Mouse (Mus musculus) kidney, embryonic 14.5 days (tissue): ENCODE results near the gene Mup19. TPM values are rescaled to one million over a fixed set of nuclear protein-coding genes. Genes with fewer than 3 reads are reported as not detected.
"Not testable (repeated sequence)": the region's sequence is repeated elsewhere in the genome, so short reads cannot be mapped to it uniquely, and the experiment has no call there.

Source experiments
- ATAC-seq: fragments of 200-750 bp; cut with Nextera tagmentation; 2 replicates; pipeline ENCODE4 v1.8.0; 2017; ENCODE audit warnings: moderate number of reproducible peaks, mild to moderate bottlenecking, moderate TSS enrichment, moderate library complexity; ENCODE audit not compliant: low FRiP score, low TSS enrichment
- H3K27ac ChIP-seq: fragments of 300-500 bp; sonication (generic); 2 replicates; pipeline ENCODE4 v1.5.1; 2014; ENCODE audit warnings: low read depth, mild to moderate bottlenecking, low read length, moderate library complexity, mixed read lengths
- H3K27me3 ChIP-seq: fragments of 300-500 bp; sonication (generic); 2 replicates; pipeline ENCODE4 v1.6.1; 2014; ENCODE audit warnings: mild to moderate bottlenecking, low read length; ENCODE audit not compliant: control insufficient read depth, insufficient read depth
- H3K36me3 ChIP-seq: fragments of 300-500 bp; sonication (generic); 2 replicates; pipeline ENCODE4 v1.6.1; 2014; ENCODE audit warnings: low read length, mixed read lengths; ENCODE audit not compliant: control insufficient read depth, insufficient read depth
- H3K4me1 ChIP-seq: fragments of 300-500 bp; sonication (generic); 2 replicates; pipeline ENCODE4 v1.6.1; 2014; ENCODE audit warnings: low read length, mixed read lengths; ENCODE audit not compliant: control insufficient read depth, insufficient read depth
- H3K4me2 ChIP-seq: fragments of 300-500 bp; sonication (generic); replicated peaks from 2 replicates; pipeline ENCODE4 v1.6.1; 2014; ENCODE audit warnings: low read depth, mild to moderate bottlenecking, low read length
- H3K4me3 ChIP-seq: fragments of 300-500 bp; sonication (generic); 2 replicates; pipeline ENCODE4 v1.5.1; 2014; ENCODE audit warnings: mild to moderate bottlenecking, low read length
- H3K9ac ChIP-seq: fragments of 300-500 bp; sonication (generic); 2 replicates; pipeline ENCODE4 v1.6.1; 2014; ENCODE audit warnings: low read depth, mild to moderate bottlenecking, low read length, moderate library complexity
- H3K9me3 ChIP-seq: fragments of 300-500 bp; sonication (generic); 2 replicates; pipeline ENCODE4 v1.6.1; 2016; ENCODE audit warnings: low read length; ENCODE audit not compliant: control insufficient read depth
- WGBS: fragments of 180-500 bp; shearing (Covaris S2); extraction: QIAGEN DNeasy Blood & Tissue Kit; methylation state at CpG from one replicate; pipeline ENCODE4 v1.1.7; 2014; 5-methylcytosine and 5-hydroxymethylcytosine counted together
- polyA plus RNA-seq: library from polyadenylated mRNA; unstranded; fragments of >200 nt; fragmentation: Nextera tagmentation; extraction: Ambion mirVana; gene quantifications from 2 replicates; pipeline ENCODE4 v1.2.1, GENCODE M21; 2014

Gene Mup19
- not detected in 2 replicates for polyA plus RNA-seq

DNA sequence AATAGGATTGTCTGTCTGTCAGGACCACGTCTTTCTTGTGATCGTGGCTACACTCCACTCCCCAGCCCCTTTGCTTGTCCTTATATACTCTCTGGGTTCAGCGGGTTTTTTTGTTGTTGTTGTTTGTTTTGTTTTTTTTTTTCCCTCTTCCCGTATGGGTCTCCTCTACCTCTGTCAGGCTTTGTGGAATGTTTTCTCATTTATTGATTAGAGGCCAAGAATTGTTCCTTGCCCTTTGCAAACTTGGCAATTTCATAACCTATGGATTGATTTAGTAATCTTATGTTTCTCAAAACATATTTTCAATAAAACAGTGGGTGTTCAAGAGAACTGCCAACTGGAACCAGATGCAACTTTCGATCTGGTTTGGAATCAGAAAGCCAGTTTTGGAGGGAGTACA is at the start of gene Mup19:
Mup19 (minus strand) TSS at position 101 of the 400 bp plus-strand sequence.
- not testable (repeated sequence) for H3K4me1 ChIP-seq, H3K27ac ChIP-seq, H3K36me3 ChIP-seq, H3K4me2 ChIP-seq, H3K9me3 ChIP-seq, H3K9ac ChIP-seq, H3K4me3 ChIP-seq, ATAC-seq, H3K27me3 ChIP-seq
- 79% methylated on average over 1 of the region's 5 CpGs for WGBS

GRCm38 (mm10) chr4:61829211-61829610 is 47.1 kb upstream of the Mup19 start:
- Histone ChIP-seq H3K27me3 (no peaks in the 10 kb centered on the region), H3K9ac (no peak overlapping the region), H3K4me3 (no peak overlapping the region), H3K4me1 (no peaks in the 10 kb centered on the region), H3K27ac (no peak overlapping the region), H3K36me3 (no peaks in the 10 kb centered on the region), H3K9me3 (no peaks in the 10 kb centered on the region), H3K4me2 (no peak overlapping the region)
- ATAC-seq: no peak
- 66% methylated on average over 4 of the region's 4 CpGs for WGBS

- Histone ChIP-seq H3K9ac (no peak overlapping the region), H3K4me3 (no peak overlapping the region), H3K27ac (no peak overlapping the region), H3K4me1 (no peaks in the 10 kb centered on the region), H3K4me2 (no peak overlapping the region), H3K9me3 (peaks cover 6% of the 10 kb centered on the region; the same call in 1 of the 2 replicates), H3K27me3 (no peaks in the 10 kb centered on the region), H3K36me3 (no peaks in the 10 kb centered on the region)
- ATAC-seq: no peak
- 92% methylated on average over 15 of the region's 15 CpGs for WGBS
Measured at GRCm38 (mm10) chr4:61823185-61823584, 41.1 kb upstream of the Mup19 start.

GRCm38 (mm10) chr4:61822541-61822940 is 40.5 kb upstream of the Mup19 start:
- not testable (repeated sequence) for H3K36me3 ChIP-seq

DNA sequence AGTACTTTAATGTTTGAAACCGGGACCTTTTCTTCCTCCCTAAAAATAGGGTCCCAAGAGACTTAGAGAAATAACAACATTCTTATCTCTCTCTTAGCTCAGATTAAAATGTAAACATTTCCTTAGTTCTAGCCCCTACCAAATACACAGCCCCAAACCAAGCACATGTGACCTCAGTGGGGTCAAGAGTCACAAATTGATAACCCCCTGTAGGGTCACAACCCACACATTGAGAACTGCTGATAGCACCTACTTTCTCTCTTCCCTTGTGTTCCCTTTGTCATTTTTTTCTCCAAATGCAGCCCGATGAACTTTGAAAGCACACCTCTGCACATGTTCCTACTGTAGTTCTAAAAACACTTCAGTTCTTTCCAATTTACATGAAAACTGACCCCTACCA is 33.5 kb upstream of the Mup19 start:
- H3K27ac ChIP-seq: no peak overlapping the region
- WGBS: 78% methylated on average over 2 of the region's 2 CpGs
- no peak overlapping the region for H3K4me2 ChIP-seq
- no peaks in the 10 kb centered on the region for H3K4me1 ChIP-seq
- no peak overlapping the region for H3K4me3 ChIP-seq
- H3K9me3 ChIP-seq: no peaks in the 10 kb centered on the region
- no peaks in the 10 kb centered on the region for H3K36me3 ChIP-seq
- no peak for ATAC-seq
- H3K9ac ChIP-seq: no peak overlapping the region
- no peaks in the 10 kb centered on the region for H3K27me3 ChIP-seq

More at GRCm38 (mm10) chr4:61822541-61822940, 40.5 kb upstream of the Mup19 start:
- not testable (repeated sequence) for H3K9ac ChIP-seq, H3K4me1 ChIP-seq, H3K4me3 ChIP-seq, H3K9me3 ChIP-seq, ATAC-seq, H3K4me2 ChIP-seq, H3K27ac ChIP-seq, H3K27me3 ChIP-seq
- 85% methylated on average over 9 of the region's 9 CpGs for WGBS

- Histone ChIP-seq H3K9ac (no peak overlapping the region), H3K27me3 (no peaks in the 10 kb centered on the region), H3K4me3 (no peak overlapping the region), H3K4me2 (no peak overlapping the region), H3K4me1 (no peaks in the 10 kb centered on the region), H3K9me3 (no peaks in the 10 kb centered on the region), H3K27ac (no peak overlapping the region), H3K36me3 (no peaks in the 10 kb centered on the region)
- ATAC-seq: no peak
Measured at GRCm38 (mm10) chr4:61813435-61813834, 31.4 kb upstream of the Mup19 start.

GRCm38 (mm10) chr4:61811193-61811592 is 29.1 kb upstream of the Mup19 start:
- not testable (repeated sequence) for H3K9ac ChIP-seq, H3K4me1 ChIP-seq, H3K27me3 ChIP-seq, H3K36me3 ChIP-seq, H3K27ac ChIP-seq, H3K4me3 ChIP-seq, H3K4me2 ChIP-seq, ATAC-seq, H3K9me3 ChIP-seq
- WGBS: 17% methylated on average over 2 of the region's 2 CpGs

DNA sequence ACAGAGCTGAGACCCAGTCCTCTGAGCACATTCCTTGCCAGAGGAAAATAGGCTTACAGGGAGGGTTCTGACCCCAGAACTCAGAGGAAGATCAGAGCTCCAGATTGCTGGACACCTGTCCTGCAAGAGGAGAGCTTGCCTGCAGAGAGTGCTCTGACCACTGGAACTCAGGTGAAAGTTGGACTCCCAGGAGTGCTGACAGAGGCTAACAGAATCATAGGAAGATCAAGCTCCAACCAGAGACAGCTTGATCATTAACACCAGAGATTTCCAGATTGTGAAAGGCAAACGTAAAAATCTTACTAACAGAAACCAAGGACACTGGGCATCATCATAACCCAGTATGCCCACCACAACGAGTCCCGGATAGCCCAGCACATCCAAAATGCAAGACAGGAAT is 26.9 kb upstream of the Mup19 start:
- not testable (repeated sequence) for H3K4me1 ChIP-seq, H3K9ac ChIP-seq, ATAC-seq, H3K4me3 ChIP-seq, H3K36me3 ChIP-seq, H3K4me2 ChIP-seq, H3K27me3 ChIP-seq, H3K27ac ChIP-seq, H3K9me3 ChIP-seq
- 86% methylated on average over 3 of the region's 3 CpGs for WGBS

DNA sequence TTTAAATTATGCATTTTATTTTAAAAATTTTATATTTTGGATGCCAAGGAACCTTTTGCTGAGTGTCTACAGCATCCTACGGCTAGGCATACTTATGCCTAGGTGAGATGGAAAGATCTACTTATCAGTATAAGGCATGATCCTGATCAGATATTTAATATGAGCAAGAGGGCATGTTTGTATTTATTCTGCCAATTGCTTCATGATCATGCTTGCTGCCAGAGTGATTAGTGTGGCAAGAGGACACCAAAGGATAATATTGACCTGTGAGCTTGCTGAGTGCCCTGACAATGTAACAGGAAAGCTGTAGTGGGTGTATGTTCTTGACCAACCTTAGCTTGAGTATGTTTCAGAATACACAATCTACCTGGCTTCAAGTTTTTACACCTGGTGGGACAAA is 7.6 kb upstream of the Mup19 start:
- H3K9ac ChIP-seq, H3K4me3 ChIP-seq, H3K27ac ChIP-seq, H3K27me3 ChIP-seq, H3K4me2 ChIP-seq, ATAC-seq, H3K9me3 ChIP-seq, H3K36me3 ChIP-seq, H3K4me1 ChIP-seq: not testable (repeated sequence)
- WGBS: 89% methylated on average over 1 of the region's 1 CpGs

GRCm38 (mm10) chr4:61784231-61784630 is 2.2 kb upstream of the Mup19 start:
- not testable (repeated sequence) for H3K9me3 ChIP-seq, H3K27me3 ChIP-seq, H3K36me3 ChIP-seq, H3K9ac ChIP-seq, ATAC-seq, H3K4me3 ChIP-seq, H3K27ac ChIP-seq, H3K4me1 ChIP-seq, H3K4me2 ChIP-seq
- WGBS: 82% methylated on average over 1 of the region's 1 CpGs
